Mouse (Mus musculus): Measurements from ENCODE around the gene Tmem120b. TPM values are rescaled to one million over a fixed set of nuclear protein-coding genes. Genes with fewer than 3 reads are reported as not detected.

Tmem120b gene
- total and polyA plus RNA-seq, 3 experiments, result 5.6 to 6.8 TPM; not detected in 1

DNA sequence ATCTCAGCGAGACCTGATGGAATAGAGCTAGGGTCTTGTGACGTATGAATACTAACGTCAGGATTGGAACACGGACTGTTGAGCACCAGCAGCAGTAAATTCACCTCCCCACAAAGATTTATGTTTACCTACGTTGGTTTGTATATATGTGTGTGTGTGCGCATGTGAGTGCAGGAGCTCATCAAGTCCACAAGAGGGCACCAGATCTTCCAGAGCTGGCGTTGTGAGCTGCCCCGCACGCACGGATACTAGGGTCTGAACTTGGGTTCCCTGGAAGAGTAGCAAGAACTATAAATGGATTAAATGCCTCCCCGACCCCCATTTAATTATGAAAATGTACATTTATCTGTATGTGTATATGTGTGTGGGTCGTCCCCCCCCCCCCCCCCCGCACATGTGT is 12.3 kb downstream of the Tmem120b start:
- Histone ChIP-seq H3K27me3 (ENCODE audit: control insufficient read depth in 1 of 2, insufficient read depth in 2 of 2, low read length in 2 of 2) (no peaks in the 10 kb centered on the region), H3K9ac (ENCODE audit: control insufficient read depth, low read depth, low read length, poor library complexity, severe bottlenecking) (no peak overlapping the region), H3K4me1 (ENCODE audit: control insufficient read depth in 1 of 2, insufficient read depth in 2 of 2, low read length in 2 of 2) (peaks cover 3 to 14% of the 10 kb centered on the region in 2 experiments; a peak in 3 of 4 replicates), H3K9me3 (replicated peaks; ENCODE audit: insufficient read depth, low read length) (no peaks in the 10 kb centered on the region), H3K36me3 (ENCODE audit: control insufficient read depth in 1 of 2, insufficient read depth in 2 of 2, low read length in 2 of 2) (peaks cover 0 to under 1% of the 10 kb centered on the region in 2 experiments; a peak in 1 of 4 replicates), H3K4me3 (ENCODE audit: control insufficient read depth in 1 of 2, insufficient read depth in 1 of 2, low read depth in 2 of 2, low read length in 2 of 2) (no peak overlapping the region), H3K79me2 (ENCODE audit: control insufficient read depth, insufficient read depth, low read length, poor library complexity) (no peaks in the 10 kb centered on the region; the same call in 1 of the 2 replicates), H3K27ac (ENCODE audit: control insufficient read depth, low read depth, low read length) (no peak overlapping the region)
- TF ChIP-seq RCOR1 (IDR thresholded peaks at IDR 0.05; ENCODE audit: low read depth, low read length) (no peak), CTCF (IDR thresholded peaks at IDR 0.05 in 2 of 3, conservative IDR thresholded peaks at IDR 0.05 in 1 of 3; ENCODE audit: control insufficient read depth in 1 of 3, insufficient read depth in 1 of 3, low read depth in 2 of 3, low read length in 3 of 3, poor library complexity in 1 of 3, severe bottlenecking in 1 of 3) (peak; percentile 22 to 50 (median 26); a peak in 4 of 6 replicates), GABPA (IDR thresholded peaks at IDR 0.05; ENCODE audit: low read depth, low read length) (no peak), KAT2A (conservative IDR thresholded peaks at IDR 0.05; ENCODE audit: low read depth, low read length) (no peak)
- DNase-seq (ENCODE audit: low read depth, low spot score), result peak; percentile 28

DNA sequence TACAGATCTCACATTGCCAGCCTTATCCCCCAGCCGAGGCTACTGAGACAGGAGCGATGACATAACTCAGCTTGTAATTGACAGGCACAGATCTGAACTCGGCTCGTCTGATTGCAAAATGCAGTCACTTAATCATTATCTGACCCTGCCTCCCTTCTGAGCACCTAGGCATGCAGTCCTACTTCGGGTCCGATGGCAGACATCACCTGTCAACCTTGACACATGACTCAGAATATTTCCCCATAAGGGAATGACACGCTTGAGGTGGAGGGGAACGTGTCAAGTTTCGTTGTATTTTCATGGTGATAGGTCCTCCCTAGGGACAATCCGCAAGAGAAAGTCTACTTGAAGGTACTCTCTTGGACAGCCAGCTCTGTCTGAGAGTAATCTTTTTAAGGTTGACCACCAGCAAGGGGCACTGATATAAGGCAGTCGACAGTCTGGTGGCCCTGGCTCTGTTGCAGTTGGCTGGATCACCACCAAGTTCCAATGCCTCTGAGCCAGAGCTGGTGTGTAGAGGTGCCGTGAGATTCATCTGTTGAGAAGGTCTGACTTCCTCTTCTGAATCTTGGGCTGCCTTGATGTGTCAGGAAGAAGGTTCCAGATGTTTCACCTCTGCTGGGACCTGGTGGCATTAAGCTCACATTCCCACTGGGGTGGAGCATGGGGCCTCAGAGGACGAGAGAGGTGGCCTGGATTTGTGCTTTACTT is 15.3 kb downstream of the Tmem120b start:
- no peak overlapping the region for H3K9ac ChIP-seq (ENCODE audit: control insufficient read depth, low read depth, low read length, poor library complexity, severe bottlenecking)
- no peak overlapping the region for H3K4me3 ChIP-seq (ENCODE audit: control insufficient read depth in 1 of 2, insufficient read depth in 1 of 2, low read depth in 2 of 2, low read length in 2 of 2)
- H3K27ac ChIP-seq (ENCODE audit: control insufficient read depth, low read depth, low read length), result no peak overlapping the region

DNA sequence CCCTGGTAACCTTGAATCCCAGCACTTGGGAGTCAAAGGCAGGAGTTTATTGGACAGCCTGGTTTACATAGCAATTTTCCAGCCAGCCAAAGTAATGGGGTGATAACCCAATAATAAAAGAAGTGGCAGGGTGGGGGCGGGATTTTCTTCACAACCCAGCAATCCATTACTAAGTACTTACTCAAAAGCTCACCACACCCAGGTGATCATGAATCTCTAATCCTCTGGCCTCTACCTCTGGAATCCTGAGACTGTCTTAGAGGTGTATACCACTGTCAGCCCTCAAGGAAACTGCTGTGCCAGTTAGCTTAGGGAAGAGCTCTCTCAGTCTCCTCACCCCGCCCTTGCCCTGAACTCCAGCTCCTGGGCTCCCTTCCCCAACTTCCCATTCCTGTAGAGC is 18.3 kb downstream of the Tmem120b start:
- Histone ChIP-seq H3K4me3 (ENCODE audit: control insufficient read depth in 1 of 2, insufficient read depth in 1 of 2, low read depth in 2 of 2, low read length in 2 of 2) (no peak overlapping the region), H3K4me1 (ENCODE audit: control insufficient read depth in 1 of 2, insufficient read depth in 2 of 2, low read length in 2 of 2) (peaks cover 3 to 5% of the 10 kb centered on the region in 2 experiments; a peak in 1 of 4 replicates), H3K27ac (ENCODE audit: control insufficient read depth, low read depth, low read length) (no peak overlapping the region)

More for the DNA sequence above, 15.3 kb downstream of the Tmem120b start:
- H3K79me2 ChIP-seq (ENCODE audit: control insufficient read depth, insufficient read depth, low read length, poor library complexity), result no peaks in the 10 kb centered on the region
- peaks cover 3% of the 10 kb centered on the region in 2 experiments; a peak in 1 of 4 replicates for H3K4me1 ChIP-seq (ENCODE audit: control insufficient read depth in 1 of 2, insufficient read depth in 2 of 2, low read length in 2 of 2)
- no peaks in the 10 kb centered on the region for H3K9me3 ChIP-seq (replicated peaks; ENCODE audit: insufficient read depth, low read length)
- H3K27me3 ChIP-seq (ENCODE audit: control insufficient read depth in 1 of 2, insufficient read depth in 2 of 2, low read length in 2 of 2), result no peaks in the 10 kb centered on the region
- H3K36me3 ChIP-seq (ENCODE audit: control insufficient read depth in 1 of 2, insufficient read depth in 2 of 2, low read length in 2 of 2), result no peaks in the 10 kb centered on the region
- TF ChIP-seq CHD1 (IDR thresholded peaks at IDR 0.05; ENCODE audit: low read depth, low read length) (no peak), ZC3H11A (IDR thresholded peaks at IDR 0.05; ENCODE audit: low read depth, low read length) (no peak), SIN3A (IDR thresholded peaks at IDR 0.05; ENCODE audit: low read length) (no peak), ZNF384 (IDR thresholded peaks at IDR 0.05; ENCODE audit: low read depth, low read length) (no peak), TCF12 (IDR thresholded peaks at IDR 0.05; ENCODE audit: low read depth, low read length) (no peak), TAL1 (IDR thresholded peaks at IDR 0.05; ENCODE audit: low read length) (no peak), MYC (IDR thresholded peaks at IDR 0.05; ENCODE audit: low read depth, low read length) (no peak), TBP (IDR thresholded peaks at IDR 0.05; ENCODE audit: low read depth, low read length) (no peak), USF2 (IDR thresholded peaks at IDR 0.05; ENCODE audit: borderline replicate concordance in 1 of 2, insufficient read depth in 1 of 2, low read depth in 1 of 2, low read length in 2 of 2) (no peak), MXI1 (IDR thresholded peaks at IDR 0.05; ENCODE audit: low read depth, low read length) (no peak), ELF1 (IDR thresholded peaks at IDR 0.05; ENCODE audit: low read depth, low read length) (no peak), NRF1 (IDR thresholded peaks at IDR 0.05; ENCODE audit: insufficient read depth, low read depth, low read length, poor library complexity, severe bottlenecking) (no peak), UBTF (IDR thresholded peaks at IDR 0.05; ENCODE audit: borderline replicate concordance, insufficient read depth, low read depth, low read length) (no peak), E2F4 (IDR thresholded peaks at IDR 0.05; ENCODE audit: borderline replicate concordance, low read depth, low read length) (no peak), CHD2 (IDR thresholded peaks at IDR 0.05; ENCODE audit: low read length) (no peak), GABPA (IDR thresholded peaks at IDR 0.05; ENCODE audit: low read depth, low read length) (no peak)
- peak; percentile 38 for DNase-seq (ENCODE audit: low read depth, low spot score)

More for the DNA sequence above, 18.3 kb downstream of the Tmem120b start:
- Histone ChIP-seq H3K9ac (ENCODE audit: control insufficient read depth, low read depth, low read length, poor library complexity, severe bottlenecking) (no peak overlapping the region), H3K9me3 (replicated peaks; ENCODE audit: insufficient read depth, low read length) (no peaks in the 10 kb centered on the region), H3K79me2 (ENCODE audit: control insufficient read depth, insufficient read depth, low read length, poor library complexity) (no peaks in the 10 kb centered on the region), H3K27me3 (ENCODE audit: control insufficient read depth in 1 of 2, insufficient read depth in 2 of 2, low read length in 2 of 2) (no peaks in the 10 kb centered on the region), H3K36me3 (ENCODE audit: control insufficient read depth in 1 of 2, insufficient read depth in 2 of 2, low read length in 2 of 2) (peaks cover 0 to under 1% of the 10 kb centered on the region in 2 experiments; a peak in 1 of 4 replicates)
- DNase-seq (ENCODE audit: low read depth, low spot score), result no peak
- TF ChIP-seq CHD1 (IDR thresholded peaks at IDR 0.05; ENCODE audit: low read depth, low read length) (no peak), ZMIZ1 (IDR thresholded peaks at IDR 0.05; ENCODE audit: low read depth, low read length) (no peak), GATA1 (IDR thresholded peaks at IDR 0.05; ENCODE audit: low read depth, low read length) (no peak), E2F4 (IDR thresholded peaks at IDR 0.05; ENCODE audit: borderline replicate concordance, low read depth, low read length) (no peak), NELFE (IDR thresholded peaks at IDR 0.05; ENCODE audit: low read depth, low read length) (no peak), ZNF384 (IDR thresholded peaks at IDR 0.05; ENCODE audit: low read depth, low read length) (no peak)
